Mouse (Mus musculus) cortical plate, adult 2 months (tissue): ENCODE measurements around the gene Pus3.

ENCODE experiments used
- CTCF ChIP-seq: fragments of 200-500 bp; IDR thresholded peaks from 2 replicates; pipeline ENCODE4 v1.5.1; 2011; ENCODE audit warnings: mild to moderate bottlenecking, control low read depth, low read length; ENCODE audit not compliant: insufficient read depth; ENCODE audit errors: extremely low read depth
- POLR2A ChIP-seq: fragments of 200-500 bp; IDR thresholded peaks from 2 replicates; pipeline ENCODE4 v1.6.1; 2011; ENCODE audit warnings: mild to moderate bottlenecking, low read length, control low read depth; ENCODE audit not compliant: insufficient read depth; ENCODE audit errors: extremely low read depth

DNA sequence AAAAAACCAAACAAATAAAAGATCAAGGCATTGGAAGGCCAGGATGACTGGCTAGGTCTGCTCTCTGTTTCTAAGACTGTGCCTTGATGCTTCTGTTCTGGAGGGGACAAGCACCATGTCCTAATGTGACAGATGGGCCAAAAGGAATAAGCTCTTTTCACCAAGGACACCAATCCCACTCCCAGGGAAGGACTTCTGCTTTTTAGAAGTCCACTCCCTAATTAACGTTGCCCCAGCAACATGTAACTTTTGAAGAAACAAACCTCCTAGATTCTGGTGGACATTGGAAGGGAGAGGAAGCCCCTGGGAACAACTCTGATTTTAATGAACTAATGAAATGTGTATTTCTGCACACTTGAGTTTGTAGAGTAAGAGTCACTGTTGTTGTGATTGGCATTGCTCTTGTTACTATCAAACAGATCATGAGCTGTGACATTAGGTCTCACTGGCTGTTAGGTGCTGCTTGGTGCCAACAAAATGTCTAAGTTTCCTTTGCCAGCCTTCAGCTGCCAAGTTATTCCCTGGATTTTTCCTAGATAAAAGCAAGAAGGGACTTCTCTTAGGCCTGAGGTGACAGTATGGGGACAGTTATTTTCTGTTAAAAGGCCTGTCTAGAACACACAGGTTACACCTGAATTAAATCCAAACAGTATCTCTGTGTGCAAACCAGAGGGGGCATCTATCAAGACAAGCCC lies 35.4 kb upstream of the Pus3 start:
- TF ChIP-seq POLR2A, result no peak
- TF ChIP-seq CTCF, result no peak
